Mouse (Mus musculus) heart, adult 2 months (tissue): ENCODE results near the gene AY074887.

Experiments used
- CTCF ChIP-seq: fragments of 200-600 bp; IDR thresholded peaks from 2 replicates; pipeline ENCODE4 v1.8.1; 2022; ENCODE audit warnings: antibody characterized with exemption, mild to moderate bottlenecking, moderate library complexity
- EP300 ChIP-seq: fragments of 200-500 bp; IDR thresholded peaks from 2 replicates; pipeline ENCODE4 v1.6.1; 2011; ENCODE audit warnings: low read depth, low read length, control low read depth; ENCODE audit not compliant: insufficient read depth
- POLR2A ChIP-seq: fragments of 200-500 bp; IDR thresholded peaks from 2 replicates; pipeline ENCODE4 v1.6.1; 2011; ENCODE audit warnings: mild to moderate bottlenecking, low read depth, low read length, control low read depth; ENCODE audit not compliant: insufficient read depth

- TF ChIP-seq POLR2A = no peak
- no peak for TF ChIP-seq CTCF
- TF ChIP-seq EP300 = no peak
These were observed 44.8 kb upstream of the AY074887 start for GRCm38 (mm10) chr9:54995645-54996044.
